Mouse (Mus musculus) NIH3T3 (cell line): ENCODE data around the gene Prss57.
"Not testable (repeated sequence)": the region's sequence is repeated elsewhere in the genome, so short reads cannot be mapped to it uniquely, and the experiment has no call there.

Experiments
- DNase-seq: peaks from one replicate; pipeline ENCODE4 v3.0.0-alpha.2; 2012; ENCODE audit warnings: low read depth

Prss57 gene

GRCm38 (mm10) chr10:79781139-79781538, 9.6 kb downstream of the Prss57 start:
- DNase-seq, result no peak

- no peak for DNase-seq
These were observed 10.1 kb downstream of the Prss57 start for GRCm38 (mm10) chr10:79780664-79781015.

DNA sequence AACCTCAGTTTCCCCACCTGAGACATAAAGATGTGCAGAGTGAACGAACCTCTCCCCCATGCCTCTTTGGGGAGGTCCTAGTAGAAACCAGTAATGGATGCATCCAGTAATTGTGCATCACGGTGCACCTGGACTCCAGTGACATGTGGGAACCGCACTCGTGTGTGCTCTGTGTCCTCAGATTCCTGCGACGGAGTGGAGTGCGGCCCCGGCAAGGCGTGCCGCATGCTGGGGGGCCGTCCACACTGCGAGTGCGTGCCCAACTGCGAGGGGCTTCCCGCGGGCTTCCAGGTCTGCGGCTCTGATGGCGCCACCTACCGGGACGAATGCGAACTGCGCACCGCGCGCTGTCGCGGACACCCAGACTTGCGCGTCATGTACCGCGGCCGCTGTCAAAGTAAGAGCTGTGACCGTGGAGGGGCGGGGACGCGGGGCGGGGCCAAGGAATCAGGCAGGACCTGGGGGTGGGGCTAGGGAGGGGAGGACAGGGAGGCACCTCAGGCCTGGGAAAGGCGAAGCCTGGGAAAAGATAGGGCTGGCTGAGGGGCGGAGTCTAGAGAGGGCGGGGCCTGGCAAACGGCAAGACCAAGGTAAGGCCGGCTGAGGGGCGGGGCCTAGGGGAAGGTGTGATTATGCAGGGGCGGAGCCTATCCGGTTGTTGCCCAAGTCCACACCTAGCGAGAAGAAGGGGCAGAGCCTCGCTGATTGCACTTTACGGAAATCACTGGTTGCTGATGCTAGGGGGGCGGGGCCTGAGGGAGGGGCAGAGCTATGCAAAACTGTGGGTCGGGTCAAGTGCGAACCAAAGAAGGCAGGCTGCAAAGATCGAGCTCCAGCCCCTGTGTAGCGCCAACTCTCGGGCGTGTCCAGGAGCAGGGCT, 10.7 kb downstream of the Prss57 start:
- DNase-seq, result no peak

DNA sequence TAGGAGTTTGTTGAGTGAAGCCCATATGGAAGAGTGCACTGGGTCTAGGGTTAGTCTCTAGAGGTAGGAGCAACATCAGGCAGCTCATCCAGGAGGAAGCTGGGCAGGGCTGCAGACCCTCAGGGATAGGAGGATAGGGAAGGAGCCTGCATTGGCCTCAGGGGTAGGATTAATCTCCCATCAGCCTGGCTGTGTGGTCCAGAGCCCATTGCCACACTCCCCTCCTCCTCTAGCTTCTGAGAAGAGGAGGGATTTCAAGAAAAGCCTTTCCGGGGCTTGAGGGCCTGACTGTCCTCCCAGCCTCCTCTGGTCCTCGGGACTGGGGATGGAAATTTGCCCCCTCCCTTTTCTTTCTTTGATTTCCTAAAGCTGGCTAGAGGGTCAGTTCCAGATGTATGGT, 11.6 kb downstream of the Prss57 start:
- DNase-seq, result no peak

- DNase-seq, result peak; percentile 86
These were observed 12.8 kb downstream of the Prss57 start for GRCm38 (mm10) chr10:79778006-79778405.

DNA sequence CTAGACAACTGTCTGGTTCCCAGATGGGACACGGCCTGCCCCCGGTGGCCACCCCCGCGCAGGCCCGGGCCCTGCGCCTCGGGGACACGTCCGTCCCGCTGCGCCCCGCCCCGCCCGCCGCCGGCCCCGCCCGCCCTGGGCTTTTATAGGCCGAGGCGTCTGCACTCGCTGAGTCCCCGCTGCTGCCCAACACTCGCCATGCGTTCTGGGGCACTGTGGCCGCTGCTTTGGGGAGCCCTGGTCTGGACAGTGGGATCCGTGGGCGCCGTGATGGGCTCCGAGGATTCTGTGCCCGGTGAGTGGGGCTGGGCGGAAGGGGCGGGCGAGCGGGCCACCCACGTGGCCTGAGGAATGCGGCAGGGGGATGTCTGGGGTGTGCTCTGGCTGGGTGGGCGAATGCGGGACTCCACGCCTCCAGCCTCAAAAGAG, 13.6 kb downstream of the Prss57 start, which contains the start of gene Fstl3:
Gene Fstl3, plus strand, starts transcription at position 170 of the 429 bp plus-strand sequence.
- peak; percentile 48 for DNase-seq

DNA sequence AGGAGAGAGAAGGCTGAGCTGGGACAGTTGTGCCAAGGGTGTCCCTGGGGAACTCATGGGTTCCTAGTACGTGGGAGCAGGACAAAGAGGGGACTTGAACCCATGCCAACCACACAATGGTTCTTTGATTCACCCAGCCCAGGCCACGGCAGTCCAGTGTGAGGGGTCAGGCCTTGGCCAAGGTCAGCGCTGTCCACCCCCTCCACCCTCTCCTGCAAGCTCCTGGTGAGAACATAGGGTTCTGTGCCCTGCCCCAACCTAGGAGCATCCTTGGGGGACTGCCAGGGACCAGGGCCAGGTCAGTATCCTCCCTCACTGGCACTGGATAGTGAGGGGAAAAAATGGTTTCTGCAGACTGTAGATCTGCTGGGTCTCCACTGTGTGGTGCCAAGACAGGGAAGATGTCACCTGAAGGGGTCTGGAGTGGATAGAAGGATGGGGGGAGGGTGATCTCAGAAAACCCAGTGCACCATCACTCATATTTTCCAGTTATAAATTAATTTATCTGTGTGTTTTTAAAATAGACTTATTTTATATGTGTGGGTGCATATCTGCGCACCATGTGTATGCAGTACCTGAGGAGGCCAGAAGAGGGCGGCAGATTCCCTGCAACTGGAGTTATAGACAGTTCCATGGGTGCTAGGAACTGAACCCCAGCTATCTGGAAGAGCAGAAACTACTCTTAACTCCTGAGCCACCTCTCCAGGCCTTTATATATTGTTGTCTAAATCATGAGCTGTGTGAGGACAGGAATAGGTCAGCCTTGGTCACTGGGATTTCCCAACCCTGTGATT, 16.1 kb downstream of the Prss57 start:
- peak; percentile 37 for DNase-seq

- DNase-seq, result no peak
These were observed 17.6 kb downstream of the Prss57 start for GRCm38 (mm10) chr10:79773208-79773607.

DNA sequence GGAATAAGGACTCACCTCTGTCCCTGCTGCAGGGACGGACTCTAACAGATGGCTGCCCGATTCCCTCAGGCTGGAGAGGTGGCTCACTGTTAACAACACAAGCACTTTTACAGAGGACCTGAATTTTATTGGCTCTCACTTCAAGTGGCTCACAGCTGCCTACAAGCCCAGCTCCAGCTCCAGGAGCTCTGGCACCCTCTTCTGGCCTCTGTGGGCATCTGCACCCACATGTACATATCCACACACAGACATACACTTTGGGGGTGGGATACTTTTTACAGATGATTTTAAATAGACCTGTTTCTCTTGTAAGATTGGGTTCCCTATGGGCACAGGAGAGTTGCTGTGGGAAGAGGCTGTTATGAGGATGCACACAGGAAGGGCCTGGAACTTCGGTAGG, 18.4 kb downstream of the Prss57 start:
- DNase-seq, result peak; percentile 40

- no peak for DNase-seq
These were observed 21.4 kb downstream of the Prss57 start for GRCm38 (mm10) chr10:79769329-79769728.

DNA sequence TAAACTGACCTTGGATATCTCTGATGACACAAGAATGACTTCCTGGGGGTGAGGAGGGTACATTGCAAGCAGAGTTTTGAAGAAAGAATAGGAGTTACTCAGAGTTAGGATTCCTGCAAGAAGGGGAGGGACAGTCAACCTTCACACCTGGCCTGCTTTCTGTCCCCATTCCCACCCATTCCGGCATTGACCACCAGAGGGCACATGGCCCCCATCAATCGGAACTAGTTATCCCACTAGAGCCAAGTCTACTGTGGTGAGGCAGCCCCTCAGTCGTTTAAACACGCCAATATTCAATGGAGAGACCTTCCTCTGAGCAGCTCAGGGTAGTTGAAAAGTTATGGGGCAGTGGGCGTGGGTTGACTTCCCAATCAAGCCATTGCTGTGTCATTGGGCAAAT, 22.4 kb downstream of the Prss57 start:
- peak; percentile 87 for DNase-seq

DNA sequence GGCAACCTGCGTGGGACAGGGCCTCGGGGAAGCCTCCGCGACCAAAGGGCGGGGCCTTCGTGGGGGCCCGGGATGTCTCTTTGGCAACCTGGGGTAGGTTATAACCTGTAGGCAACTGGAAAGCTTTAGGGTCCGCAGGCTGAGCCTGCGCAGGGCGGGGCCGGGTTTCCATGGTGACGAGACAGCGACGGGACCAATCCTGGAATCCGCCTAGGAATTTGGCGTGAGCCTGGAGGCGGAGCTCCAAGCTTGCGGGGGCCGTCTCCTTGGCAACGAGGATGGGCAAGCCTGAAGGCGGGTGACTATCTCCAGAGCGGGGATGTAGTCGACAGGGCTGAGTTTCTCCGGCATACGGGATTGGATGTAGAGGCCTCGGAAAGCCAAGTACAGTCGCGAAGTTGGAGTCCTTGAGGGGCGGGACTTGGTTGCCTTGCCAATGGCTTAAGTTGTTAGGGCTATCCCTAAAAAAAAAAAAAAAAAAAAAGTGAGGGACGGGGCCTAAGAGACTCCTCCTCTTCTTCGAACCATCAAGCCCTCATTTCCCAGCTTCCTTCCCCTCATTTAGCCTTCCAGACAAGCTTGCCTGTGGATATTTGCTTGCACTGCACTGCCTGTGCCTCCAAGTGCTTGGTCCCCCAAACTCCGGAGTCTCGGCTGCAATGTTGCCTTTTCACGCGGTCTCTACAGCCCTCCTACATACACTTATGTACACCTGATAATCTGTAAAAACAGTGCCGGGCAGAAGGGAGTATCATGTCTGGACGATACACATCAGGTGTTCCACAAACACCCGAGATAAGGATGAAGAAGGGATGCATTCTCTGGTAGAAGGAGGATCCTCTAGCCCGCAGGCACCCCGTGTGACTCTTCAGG, 23.2 kb downstream of the Prss57 start:
- DNase-seq, result peak; percentile 99

GRCm38 (mm10) chr10:79766508-79767325, 24.0 kb downstream of the Prss57 start, which contains the start of gene Rnf126:
Rnf126 (minus strand) TSS chr10:79766952.
- DNase-seq, result peak; percentile 100

- no peak for DNase-seq
These were observed 24.7 kb downstream of the Prss57 start for GRCm38 (mm10) chr10:79766001-79766507.

- DNase-seq, result no peak
These were observed 25.5 kb downstream of the Prss57 start for GRCm38 (mm10) chr10:79765228-79765745.

DNA sequence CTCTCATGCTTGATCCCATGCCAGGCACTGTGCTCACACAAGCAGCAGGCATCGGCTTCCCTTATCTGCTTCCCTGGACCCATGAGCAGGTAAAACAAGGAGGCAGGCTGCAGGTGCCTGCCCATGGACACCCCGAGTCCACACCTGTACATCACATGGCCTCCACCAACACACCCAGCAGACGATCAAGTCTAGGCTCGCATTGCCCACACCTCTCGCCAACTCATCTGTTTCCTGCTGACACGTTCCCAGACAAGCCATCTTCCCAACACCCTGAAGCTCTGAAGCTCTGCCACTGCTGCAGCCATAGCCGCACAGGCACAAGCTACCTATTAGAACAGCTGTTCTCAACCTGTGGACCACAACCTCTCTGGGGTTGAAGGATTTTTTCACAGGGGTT, 26.5 kb downstream of the Prss57 start:
- DNase-seq, result no peak

DNA sequence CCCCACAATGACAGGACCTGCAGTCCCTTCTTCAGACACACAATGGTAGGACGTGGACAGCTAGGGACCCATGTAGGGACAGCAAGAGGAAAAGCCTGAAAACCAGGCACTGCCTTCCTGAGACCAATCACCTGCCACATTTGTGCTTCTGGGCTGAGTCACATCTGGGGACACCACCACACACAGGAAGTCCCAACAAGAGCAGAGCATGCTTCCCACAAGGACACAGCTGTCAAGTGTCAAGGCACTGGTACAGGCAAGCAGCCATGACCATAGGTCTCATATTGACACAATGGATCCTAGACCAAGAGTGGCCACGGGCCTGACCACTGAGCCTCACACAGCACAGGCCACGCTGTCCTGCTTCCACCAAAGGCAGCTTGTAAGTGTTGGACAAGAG, 27.9 kb downstream of the Prss57 start:
- DNase-seq, result no peak

- DNase-seq, result no peak
These were observed 30.1 kb downstream of the Prss57 start for GRCm38 (mm10) chr10:79760603-79761143.

GRCm38 (mm10) chr10:79759675-79760074, 31.1 kb downstream of the Prss57 start:
- DNase-seq, result not testable (repeated sequence)

- no peak for DNase-seq
These were observed 34.1 kb downstream of the Prss57 start for GRCm38 (mm10) chr10:79756660-79757059.
